Mouse (Mus musculus) layer of hippocampus, adult 2 months (tissue): ENCODE measurements around the gene Olfr988. TPM values are rescaled to one million over a fixed set of nuclear protein-coding genes. Genes with fewer than 3 reads are reported as not detected.
"Not testable (repeated sequence)": the region's sequence is repeated elsewhere in the genome, so short reads cannot be mapped to it uniquely, and the experiment has no call there.

Source experiments
- DNase-seq, 2 experiments: peaks; one replicate each; pipeline ENCODE4 v3.0.0; 2022; ENCODE audit warnings: low spot score in 2 of 2
- H3K27ac ChIP-seq: fragments of 200-600 bp; 2 replicates; pipeline ENCODE4 v1.8.1; 2022
- H3K4me3 ChIP-seq: fragments of 200-600 bp; 2 replicates; pipeline ENCODE4 v1.8.1; 2022; ENCODE audit warnings: mild to moderate bottlenecking
- CTCF ChIP-seq: fragments of 200-600 bp; conservative IDR thresholded peaks from 2 replicates; pipeline ENCODE4 v1.8.1; 2022; ENCODE audit warnings: antibody characterized with exemption, mild to moderate bottlenecking, moderate library complexity
- long read RNA-seq, 2 experiments: library from polyadenylated mRNA; stranded (forward); transcript quantifications; one replicate each; pipeline ENCODE4 v2.0.0; 2021; ENCODE audit warnings: borderline mapping rate in 2 of 2
- total RNA-seq, 2 experiments: library from RNA; stranded (reverse); gene quantifications; 2 replicates each; pipeline ENCODE4 v1.2.3; 2021

Gene Olfr988
- not detected for total RNA-seq
- long read RNA-seq, experiment 1: 0 reads
- long read RNA-seq, experiment 2: 0 reads

GRCm38 (mm10) chr2:85363127-85363526, at the start of gene Olfr988:
Gene Olfr988 (minus strand): TSS chr2:85363227.
- not testable (repeated sequence) for H3K27ac ChIP-seq, DNase-seq, H3K4me3 ChIP-seq

DNA sequence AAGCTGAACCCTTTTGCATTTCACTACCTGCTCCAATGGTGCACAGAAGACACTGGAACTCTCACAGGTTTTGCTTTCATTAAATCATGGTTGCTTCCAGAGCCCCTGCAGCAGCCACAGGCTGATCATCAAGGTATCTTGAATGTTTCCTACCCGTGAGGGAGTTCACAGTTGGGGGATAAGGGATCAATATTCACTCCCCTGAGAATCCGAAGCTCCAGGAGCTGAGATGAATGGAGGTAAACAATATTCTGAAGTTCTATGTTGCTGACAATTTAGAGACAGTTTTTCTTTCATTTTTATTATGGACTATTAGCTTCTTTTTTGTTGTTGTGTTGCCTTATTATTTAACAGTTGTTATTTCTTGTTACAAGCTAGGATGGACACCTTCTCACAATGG, 46.3 kb upstream of the Olfr988 start, which contains the start of gene Olfr992:
Olfr992 (minus strand) TSS at position 101 of the 400 bp plus-strand sequence.
- TF ChIP-seq CTCF: no peak
- no peak for DNase-seq
- H3K4me3 ChIP-seq: no peak within 1 kb of the TSS
- H3K27ac ChIP-seq: no peak within 1 kb of the TSS

GRCm38 (mm10) chr2:85339972-85340371, 23.1 kb downstream of the Olfr988 start:
- no peak for DNase-seq
- no peak for TF ChIP-seq CTCF
- no peak overlapping the region for H3K4me3 ChIP-seq
- no peak overlapping the region for H3K27ac ChIP-seq

DNA sequence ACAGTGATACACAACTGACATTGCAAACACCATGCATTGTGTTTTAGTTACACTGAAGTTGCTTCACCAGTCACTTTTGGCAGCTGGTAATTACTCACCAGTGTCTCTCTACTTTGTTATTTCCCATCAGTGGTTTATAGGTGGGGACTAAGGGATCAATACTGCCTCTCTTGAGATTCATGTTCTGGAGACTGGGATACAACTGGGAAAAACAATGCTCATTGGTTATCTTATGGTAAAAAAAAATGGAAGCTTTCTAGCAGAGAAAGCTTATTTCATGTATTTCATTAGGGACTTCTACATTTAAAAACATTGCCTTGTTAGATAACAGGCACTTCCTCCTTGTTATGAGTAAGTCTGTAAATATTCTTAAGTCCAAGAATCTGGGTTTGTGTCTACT, 23.8 kb downstream of the Olfr988 start, which contains the start of gene Olfr987:
Olfr987 (minus strand) TSS at position 101 of the 400 bp plus-strand sequence.
- not testable (repeated sequence) for H3K27ac ChIP-seq, H3K4me3 ChIP-seq, DNase-seq

DNA sequence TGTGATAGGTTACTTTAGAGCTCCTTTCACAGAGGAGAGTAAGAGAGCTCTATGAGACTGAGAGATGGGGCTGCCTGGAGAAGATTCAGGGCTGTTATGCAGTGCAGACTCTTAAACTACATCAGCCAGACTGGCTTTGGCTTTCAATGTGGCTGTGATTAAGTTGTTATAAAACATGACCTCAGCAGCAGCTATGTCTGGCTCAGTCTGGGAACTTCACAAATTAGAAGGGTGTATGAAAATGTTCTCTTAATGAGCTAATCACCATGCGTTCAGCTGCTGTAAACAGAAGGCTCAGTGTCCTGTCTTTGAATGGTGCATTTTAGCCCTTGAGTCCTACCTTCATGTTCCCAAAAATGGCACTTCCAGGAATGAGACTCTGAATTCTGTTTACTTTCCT, 43.9 kb downstream of the Olfr988 start:
- no peak for TF ChIP-seq CTCF
- peak in 1 of 2 experiments; percentile 0 for DNase-seq
- Histone ChIP-seq H3K27ac (no peak overlapping the region), H3K4me3 (no peak overlapping the region)

Other genes starting within 250 kb of the Olfr988 start
- gene Aplnr, start 227.0 kb downstream of the Olfr988 start, total RNA-seq: 1 to 10 TPM in 1 of 2 experiments, under 1 TPM in 1; 0.42 to 1.0 TPM
- 10 to 100 TPM; 13.3 to 13.7 TPM for gene Lrrc55, start 166.0 kb downstream of the Olfr988 start, total RNA-seq
- not detected for gene Olfr987, start 23.9 kb downstream of the Olfr988 start, total RNA-seq
- not detected for gene Olfr992, start 46.2 kb upstream of the Olfr988 start, total RNA-seq
- not detected for gene Olfr993, start 51.6 kb upstream of the Olfr988 start, total RNA-seq
- not detected for gene Olfr994, start 73.2 kb upstream of the Olfr988 start, total RNA-seq
- not detected for gene Olfr995, start 80.4 kb upstream of the Olfr988 start, total RNA-seq
- gene 4833423E24Rik, start 155.8 kb upstream of the Olfr988 start, total RNA-seq: under 1 TPM; 0.15 to 0.26 TPM
- not detected for gene Olfr996, start 216.0 kb upstream of the Olfr988 start, total RNA-seq
- not detected for gene Olfr998, start 225.7 kb upstream of the Olfr988 start, total RNA-seq
- not detected for gene Olfr1000, start 248.7 kb upstream of the Olfr988 start, total RNA-seq